Mouse (Mus musculus): ENCODE data around the gene Nlrc4.

The Nlrc4 gene

GRCm38 (mm10) chr17:74424401-74425005 lies 34.4 kb downstream of the Nlrc4 start:
- DNase-seq = no peak

- DNase-seq = no peak
These were observed 38.3 kb downstream of the Nlrc4 start for GRCm38 (mm10) chr17:74420656-74421055.

GRCm38 (mm10) chr17:74418171-74418570 lies 40.8 kb downstream of the Nlrc4 start:
- DNase-seq = no peak

GRCm38 (mm10) chr17:74416841-74417360 lies 42.0 kb downstream of the Nlrc4 start:
- no peak for DNase-seq

GRCm38 (mm10) chr17:74414671-74415070 lies 44.3 kb downstream of the Nlrc4 start:
- DNase-seq = no peak

GRCm38 (mm10) chr17:74413324-74413723 lies 45.6 kb downstream of the Nlrc4 start:
- no peak for DNase-seq

GRCm38 (mm10) chr17:74409722-74410121 lies 49.2 kb downstream of the Nlrc4 start:
- DNase-seq = no peak

GRCm38 (mm10) chr17:74406487-74406886 lies 52.5 kb downstream of the Nlrc4 start:
- no peak for DNase-seq

GRCm38 (mm10) chr17:74402486-74403222 lies 56.3 kb downstream of the Nlrc4 start:
- no peak for DNase-seq

- DNase-seq = no peak
These were observed 61.8 kb downstream of the Nlrc4 start for GRCm38 (mm10) chr17:74397173-74397572.

GRCm38 (mm10) chr17:74396766-74397165 lies 62.2 kb downstream of the Nlrc4 start:
- no peak for DNase-seq

GRCm38 (mm10) chr17:74395383-74396065 lies 63.4 kb downstream of the Nlrc4 start, which contains the start of gene Slc30a6:
Slc30a6 (plus strand) TSS chr17:74395608.
- DNase-seq = peak; percentile 93 to 95

- peak in 1 of 2 experiments; percentile 7 for DNase-seq
These were observed 64.1 kb downstream of the Nlrc4 start for GRCm38 (mm10) chr17:74394855-74395254.

GRCm38 (mm10) chr17:74394381-74394780 lies 64.6 kb downstream of the Nlrc4 start:
- DNase-seq = no peak

GRCm38 (mm10) chr17:74389847-74390246 lies 69.1 kb downstream of the Nlrc4 start:
- no peak for DNase-seq

- DNase-seq = no peak
These were observed 72.3 kb downstream of the Nlrc4 start for GRCm38 (mm10) chr17:74386657-74387056.

- DNase-seq = no peak
These were observed 82.0 kb downstream of the Nlrc4 start for GRCm38 (mm10) chr17:74376916-74377315.

Data from thymus, adult 18-20 months (tissue).